Mouse (Mus musculus): ENCODE results near the gene S100a6. TPM values are rescaled to one million over a fixed set of nuclear protein-coding genes. Genes with fewer than 3 reads are reported as not detected.

The S100a6 gene
- total and polyA plus RNA-seq, 2 experiments from 2014 or later: 12.9 to 59.0 TPM

DNA sequence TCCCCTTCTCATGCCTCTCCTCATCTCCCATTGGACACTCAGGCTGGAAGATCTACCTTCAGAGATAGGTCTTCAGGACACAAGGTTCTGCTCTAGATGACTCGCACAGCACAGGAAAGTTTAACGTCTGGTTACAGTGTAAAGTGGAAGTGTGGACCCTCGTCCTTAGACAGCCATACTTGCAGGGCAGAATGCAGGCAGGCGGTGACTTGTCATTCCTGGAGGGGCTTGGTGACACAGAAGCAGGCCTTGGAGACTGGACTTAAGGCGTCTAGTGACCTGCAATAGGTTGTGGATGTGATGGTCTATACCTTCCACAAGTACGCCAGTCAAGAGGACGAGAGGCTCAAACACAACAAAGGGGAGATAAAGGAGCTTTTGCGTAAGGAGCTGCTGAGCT lies 22.7 kb upstream of the S100a6 start, which contains the start of gene S100a2:
Gene S100a2, plus strand, starts transcription at position 301 of the 400 bp plus-strand sequence.
- Histone ChIP-seq H3K4me3 (ENCODE audit: low read length) (no peak within 1 kb of the TSS), H3K27me3 (ENCODE audit: insufficient read depth, low read length) (no peaks in the 10 kb centered on the region), H3K4me2 (ENCODE audit: low read depth, low read length) (no peak within 1 kb of the TSS), H3K9me3 (ENCODE audit: low read length) (no peaks in the 10 kb centered on the region), H3K4me1 (ENCODE audit: insufficient read depth, low read length) (no peaks in the 10 kb centered on the region), H3K27ac (no peak within 1 kb of the TSS), H3K36me3 (ENCODE audit: insufficient read depth, low read length) (no peaks in the 10 kb centered on the region), H3K9ac (replicated peaks; ENCODE audit: low read length) (no peak within 1 kb of the TSS)
- 86% methylated on average over 8 of the region's 8 CpGs for WGBS
- TF ChIP-seq CTCF (IDR thresholded peaks at IDR 0.05; ENCODE audit: low read depth): no peak
- DNase-seq (ENCODE audit: low spot score): no peak
- ATAC-seq: no peak

DNA sequence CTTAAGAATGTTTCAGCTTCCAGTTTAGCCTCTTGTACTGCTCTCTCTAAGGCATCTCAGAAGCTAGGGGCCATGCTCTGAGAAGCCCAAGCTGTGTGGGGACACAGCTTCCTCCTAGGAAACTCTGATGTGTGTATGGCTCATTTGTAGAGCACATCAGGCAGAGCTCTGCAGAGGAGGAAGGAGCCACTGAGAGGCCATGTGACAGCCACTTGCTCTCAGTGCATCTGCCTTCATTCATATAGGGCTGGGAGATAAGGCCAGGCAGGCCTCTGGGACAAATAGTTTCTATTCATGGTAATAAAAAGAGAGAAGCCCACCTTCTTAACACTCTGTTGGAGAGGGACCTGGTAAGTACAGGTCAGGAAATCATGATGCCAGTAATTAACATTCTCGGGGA lies 18.2 kb upstream of the S100a6 start:
- ATAC-seq: no peak
- WGBS: 84% methylated on average over 1 of the region's 1 CpGs

DNA sequence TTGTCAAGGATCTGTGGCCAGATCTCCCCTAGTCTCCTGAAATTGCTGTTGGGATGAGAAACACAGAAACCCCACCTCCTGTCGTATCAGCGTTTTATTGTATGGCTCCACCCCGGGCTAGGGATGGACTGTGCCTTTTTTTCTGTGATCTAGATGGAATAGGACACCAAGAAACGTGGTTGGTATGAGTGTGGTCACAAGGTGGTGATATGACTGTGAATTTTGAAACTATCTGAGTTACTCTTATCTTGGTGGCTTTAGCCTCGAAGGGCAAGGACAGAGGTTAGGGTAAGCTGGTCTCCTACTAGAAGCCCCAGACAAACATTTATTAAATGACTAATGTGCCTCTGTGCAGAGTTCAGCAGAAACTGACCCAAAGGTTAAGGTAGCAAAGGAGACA lies 17.1 kb upstream of the S100a6 start:
- H3K36me3 ChIP-seq (ENCODE audit: insufficient read depth, low read length): no peaks in the 10 kb centered on the region
- no peaks in the 10 kb centered on the region for H3K9me3 ChIP-seq (ENCODE audit: low read length)
- no peaks in the 10 kb centered on the region for H3K4me1 ChIP-seq (ENCODE audit: insufficient read depth, low read length)
- no peak overlapping the region for H3K9ac ChIP-seq (replicated peaks; ENCODE audit: low read length)
- ATAC-seq (no peak), DNase-seq (ENCODE audit: low spot score) (no peak)
- no peak overlapping the region for H3K27ac ChIP-seq
- no peaks in the 10 kb centered on the region for H3K27me3 ChIP-seq (ENCODE audit: insufficient read depth, low read length)
- no peak overlapping the region for H3K4me3 ChIP-seq (ENCODE audit: low read length)
- no peak overlapping the region for H3K4me2 ChIP-seq (ENCODE audit: low read depth, low read length)
- WGBS: 78% methylated on average over 5 of the region's 5 CpGs
- TF ChIP-seq CTCF (IDR thresholded peaks at IDR 0.05; ENCODE audit: low read depth): no peak

More for the DNA sequence above, 18.2 kb upstream of the S100a6 start:
- no peaks in the 10 kb centered on the region for H3K36me3 ChIP-seq (ENCODE audit: insufficient read depth, low read length)
- no peaks in the 10 kb centered on the region for H3K9me3 ChIP-seq (ENCODE audit: low read length)
- no peaks in the 10 kb centered on the region for H3K27me3 ChIP-seq (ENCODE audit: insufficient read depth, low read length)
- H3K27ac ChIP-seq: no peak overlapping the region
- no peak overlapping the region for H3K9ac ChIP-seq (replicated peaks; ENCODE audit: low read length)
- H3K4me3 ChIP-seq (ENCODE audit: low read length): no peak overlapping the region
- no peaks in the 10 kb centered on the region for H3K4me1 ChIP-seq (ENCODE audit: insufficient read depth, low read length)
- no peak for DNase-seq (ENCODE audit: low spot score)
- TF ChIP-seq CTCF (IDR thresholded peaks at IDR 0.05; ENCODE audit: low read depth): no peak
- no peak overlapping the region for H3K4me2 ChIP-seq (ENCODE audit: low read depth, low read length)

DNA sequence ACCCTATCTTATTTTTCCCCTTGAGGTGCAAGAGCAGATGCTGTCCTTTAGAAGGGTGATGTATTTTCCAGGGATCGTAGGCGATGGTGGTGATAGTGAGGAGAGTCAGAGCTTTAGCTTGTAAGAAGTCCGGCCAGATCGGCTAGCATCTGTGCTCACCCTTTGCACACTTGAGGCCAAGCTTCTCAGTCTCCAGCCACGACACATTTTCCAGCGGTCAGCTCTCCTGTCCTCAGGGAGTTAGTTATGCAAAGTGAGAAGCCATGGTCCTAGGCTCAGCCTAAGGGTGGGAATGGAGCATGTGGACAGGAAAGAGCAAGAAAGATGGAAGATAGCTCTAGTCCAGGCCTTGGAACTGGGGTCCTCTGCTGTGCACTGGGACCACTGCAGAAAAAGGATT lies 15.9 kb upstream of the S100a6 start:
- Histone ChIP-seq H3K27me3 (ENCODE audit: insufficient read depth, low read length) (no peaks in the 10 kb centered on the region), H3K36me3 (ENCODE audit: insufficient read depth, low read length) (no peaks in the 10 kb centered on the region), H3K9me3 (ENCODE audit: low read length) (no peaks in the 10 kb centered on the region), H3K4me1 (ENCODE audit: insufficient read depth, low read length) (no peaks in the 10 kb centered on the region), H3K4me2 (ENCODE audit: low read depth, low read length) (no peak overlapping the region), H3K27ac (no peak overlapping the region), H3K9ac (replicated peaks; ENCODE audit: low read length) (no peak overlapping the region), H3K4me3 (ENCODE audit: low read length) (no peak overlapping the region)
- DNase-seq (ENCODE audit: low spot score) (no peak), ATAC-seq (no peak)
- TF ChIP-seq CTCF (IDR thresholded peaks at IDR 0.05; ENCODE audit: low read depth): no peak
- 90% methylated on average over 6 of the region's 6 CpGs for WGBS

DNA sequence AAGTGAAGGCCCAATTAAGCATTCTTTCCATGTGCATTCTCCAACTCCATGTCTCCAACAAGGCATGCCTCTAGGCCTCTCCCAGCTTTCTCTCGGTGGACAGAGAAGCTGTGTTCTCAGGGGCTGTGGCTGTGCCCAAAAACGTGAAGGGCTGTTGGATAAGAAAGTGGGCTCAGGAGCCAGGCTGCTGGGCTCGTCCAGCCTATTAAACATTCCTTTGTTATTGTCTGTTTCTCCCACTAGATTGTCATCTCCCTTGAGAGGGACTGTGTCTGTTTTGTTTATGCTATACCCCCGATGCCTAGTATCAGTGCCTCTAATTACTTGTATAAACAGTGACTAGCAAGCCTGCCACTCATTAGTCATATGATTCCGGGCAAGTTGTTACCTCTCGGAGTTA lies 14.9 kb upstream of the S100a6 start:
- Histone ChIP-seq H3K36me3 (ENCODE audit: insufficient read depth, low read length) (no peaks in the 10 kb centered on the region), H3K27ac (no peak overlapping the region), H3K4me1 (ENCODE audit: insufficient read depth, low read length) (no peaks in the 10 kb centered on the region), H3K4me2 (ENCODE audit: low read depth, low read length) (no peak overlapping the region), H3K27me3 (ENCODE audit: insufficient read depth, low read length) (no peaks in the 10 kb centered on the region), H3K9me3 (ENCODE audit: low read length) (no peaks in the 10 kb centered on the region), H3K4me3 (ENCODE audit: low read length) (no peak overlapping the region), H3K9ac (replicated peaks; ENCODE audit: low read length) (no peak overlapping the region)
- 50% methylated on average over 6 of the region's 6 CpGs for WGBS
- ATAC-seq: 0 out of 2 replicates have a peak, but pooled peaks have one; percentile 27
- no peak for TF ChIP-seq CTCF (IDR thresholded peaks at IDR 0.05; ENCODE audit: low read depth)
- DNase-seq (ENCODE audit: low spot score): no peak

DNA sequence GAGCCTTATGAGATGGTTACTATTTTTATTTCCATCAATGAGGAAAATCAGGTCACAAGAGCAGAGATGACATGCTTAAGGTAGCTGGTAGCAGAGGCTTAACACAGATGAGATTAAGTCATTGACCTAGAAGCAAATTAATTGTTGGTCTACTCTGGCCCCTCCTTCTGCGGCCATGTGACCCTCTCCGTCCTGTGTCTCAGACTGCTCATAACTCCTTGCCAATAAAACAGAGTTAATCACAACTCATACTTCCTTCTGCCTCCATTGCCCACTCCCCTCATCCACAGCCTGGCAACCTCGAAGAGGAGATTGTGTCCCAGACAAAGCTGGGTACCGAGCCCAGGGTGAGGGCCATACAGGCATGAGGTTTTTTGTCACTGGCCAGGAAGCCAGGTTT lies 14.5 kb upstream of the S100a6 start:
- TF ChIP-seq CTCF (IDR thresholded peaks at IDR 0.05; ENCODE audit: low read depth): no peak
- no peaks in the 10 kb centered on the region for H3K9me3 ChIP-seq (ENCODE audit: low read length)
- DNase-seq (ENCODE audit: low spot score) (no peak), ATAC-seq (peak; percentile 49; the same call in 1 of the 2 replicates)
- no peak overlapping the region for H3K27ac ChIP-seq
- WGBS: 88% methylated on average over 4 of the region's 4 CpGs
- H3K4me1 ChIP-seq (ENCODE audit: insufficient read depth, low read length): no peaks in the 10 kb centered on the region
- no peak overlapping the region for H3K4me2 ChIP-seq (ENCODE audit: low read depth, low read length)
- H3K27me3 ChIP-seq (ENCODE audit: insufficient read depth, low read length): no peaks in the 10 kb centered on the region
- H3K4me3 ChIP-seq (ENCODE audit: low read length): no peak overlapping the region
- H3K9ac ChIP-seq (replicated peaks; ENCODE audit: low read length): no peak overlapping the region
- H3K36me3 ChIP-seq (ENCODE audit: insufficient read depth, low read length): no peaks in the 10 kb centered on the region

DNA sequence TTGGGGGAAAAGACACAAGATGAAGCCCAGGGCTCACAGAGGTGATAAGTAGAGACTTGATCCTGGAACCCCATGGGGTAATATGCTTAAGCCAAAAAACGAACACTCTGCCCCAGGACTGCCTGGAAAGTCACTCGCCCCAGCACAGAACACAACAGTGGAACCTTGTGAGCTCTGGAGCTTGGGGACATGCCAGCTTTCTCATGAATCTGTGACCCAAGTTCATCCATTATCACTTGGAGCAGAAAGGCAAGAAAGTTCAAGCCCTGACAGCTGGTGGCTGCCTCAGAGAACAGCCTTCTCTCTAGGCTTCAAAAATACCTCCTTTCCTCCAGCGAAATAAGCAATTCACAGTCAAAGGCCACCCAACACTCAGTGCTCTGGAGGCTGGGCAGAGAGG lies 13.3 kb upstream of the S100a6 start:
- TF ChIP-seq CTCF (IDR thresholded peaks at IDR 0.05; ENCODE audit: low read depth): no peak
- no peak overlapping the region for H3K9ac ChIP-seq (replicated peaks; ENCODE audit: low read length)
- H3K27ac ChIP-seq: no peak overlapping the region
- DNase-seq (ENCODE audit: low spot score): no peak
- ATAC-seq: no peak
- no peaks in the 10 kb centered on the region for H3K36me3 ChIP-seq (ENCODE audit: insufficient read depth, low read length)
- H3K4me3 ChIP-seq (ENCODE audit: low read length): no peak overlapping the region
- no peaks in the 10 kb centered on the region for H3K9me3 ChIP-seq (ENCODE audit: low read length)
- H3K4me2 ChIP-seq (ENCODE audit: low read depth, low read length): no peak overlapping the region
- WGBS: 52% methylated on average over 3 of the region's 3 CpGs
- H3K4me1 ChIP-seq (ENCODE audit: insufficient read depth, low read length): no peaks in the 10 kb centered on the region
- H3K27me3 ChIP-seq (ENCODE audit: insufficient read depth, low read length): no peaks in the 10 kb centered on the region
